ENCODE assay signal across 19 mouse cellular contexts in the genomic region with DNA sequence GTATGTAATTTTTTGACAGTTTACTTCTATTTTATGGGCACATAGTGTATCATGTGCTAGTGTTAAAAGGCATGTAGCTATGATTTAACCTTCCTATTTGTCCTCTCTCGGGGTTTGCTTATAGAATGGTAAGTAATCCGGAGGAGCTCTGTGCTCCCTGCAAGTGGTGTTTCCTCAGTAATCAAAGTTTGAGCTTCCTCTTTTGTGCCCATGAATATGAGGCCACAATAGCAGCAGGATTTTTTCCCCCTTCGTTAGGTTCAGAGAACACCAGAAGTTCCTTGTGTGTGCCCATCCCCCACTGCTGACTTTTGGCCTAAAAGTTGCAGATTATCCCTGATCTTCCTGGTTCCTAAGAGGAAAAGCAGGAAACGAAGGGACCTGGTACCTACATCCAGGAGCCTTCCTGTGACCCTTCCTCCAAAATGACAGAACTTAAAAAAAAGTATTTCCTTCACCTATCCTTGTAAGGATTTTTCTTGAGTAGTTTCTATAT.
A peak's percentile ranks its signal among the peaks of the same experiment; 100 is the strongest.
DNase-seq lines count a peak whose midpoint lies in the region; ATAC-seq and TF ChIP-seq lines count a peak whose summit lies in the region.
"Had no signal": no experiment of that assay in that cellular context is flagged by ENCODE, and none has a peak within 500 bp of the region (broad histone marks: within the 10 kb centered on the region; RNA-seq: fewer than 3 reads in every experiment).

No protein-coding gene starts in this region.

- H3K4me3 ChIP-seq in kidney, adult 2 months (ENCODE audit: insufficient read depth, low read depth, low read length): no peak overlapping the region
- H3K4me3 ChIP-seq in kidney, embryonic 15.5 days (replicated peaks): no peak overlapping the region
- H3K4me3 ChIP-seq: embryonic facial prominence, embryonic 12.5 days; forebrain, embryonic 15.5 days; heart, embryonic 12.5 days; hindbrain, embryonic 15.5 days had no signal

- no peak overlapping the region for H3K27ac ChIP-seq in kidney, adult 2 months (ENCODE audit: insufficient read depth, low read depth, low read length)
- H3K27ac ChIP-seq in kidney, embryonic 15.5 days: no peak overlapping the region
- H3K27ac ChIP-seq: embryonic facial prominence, embryonic 12.5 days; forebrain, embryonic 15.5 days; hindbrain, embryonic 15.5 days had no signal

- TF ChIP-seq POLR2A in kidney, adult 2 months (IDR thresholded peaks at IDR 0.05; ENCODE audit: low read depth, low read length): no peak

- 56% methylated on average over 4 of the region's 4 CpGs for WGBS in kidney, adult 2 months
- 69% methylated on average over 4 of the region's 4 CpGs for WGBS in kidney, embryonic 15.5 days

- no peaks in the 10 kb centered on the region for H3K27me3 ChIP-seq in kidney, adult 2 months (replicated peaks; ENCODE audit: control insufficient read depth, insufficient read depth, low read length)
- H3K27me3 ChIP-seq in kidney, embryonic 15.5 days: no peaks in the 10 kb centered on the region
- H3K27me3 ChIP-seq: embryonic facial prominence, embryonic 12.5 days; forebrain, embryonic 15.5 days; heart, embryonic 12.5 days; hindbrain, embryonic 15.5 days; Patski had no signal

- no peak for TF ChIP-seq CTCF in kidney, adult 2 months (conservative IDR thresholded peaks at IDR 0.05; ENCODE audit: insufficient read depth, insufficient read length, low read depth, low read length)

- H3K36me3 ChIP-seq in kidney, adult 2 months (ENCODE audit: control insufficient read depth, insufficient read depth, low read length): no peaks in the 10 kb centered on the region
- H3K36me3 ChIP-seq in kidney, embryonic 15.5 days: no peaks in the 10 kb centered on the region
- H3K36me3 ChIP-seq: embryonic facial prominence, embryonic 12.5 days; forebrain, embryonic 15.5 days; heart, embryonic 12.5 days; hindbrain, embryonic 15.5 days had no signal

- no peak overlapping the region for H3K9ac ChIP-seq in kidney, embryonic 15.5 days
- H3K9ac ChIP-seq: embryonic facial prominence, embryonic 12.5 days; forebrain, embryonic 15.5 days; heart, embryonic 12.5 days; hindbrain, embryonic 15.5 days had no signal

- H3K4me1 ChIP-seq in kidney, adult 2 months (ENCODE audit: control insufficient read depth, insufficient read depth, low read length): no peaks in the 10 kb centered on the region
- H3K4me1 ChIP-seq in kidney, embryonic 15.5 days: no peaks in the 10 kb centered on the region
- H3K4me1 ChIP-seq: embryonic facial prominence, embryonic 12.5 days; forebrain, embryonic 15.5 days; heart, embryonic 12.5 days; hindbrain, embryonic 15.5 days had no signal

- H3K9me3 ChIP-seq in kidney, embryonic 15.5 days (replicated peaks): no peaks in the 10 kb centered on the region
- H3K9me3 ChIP-seq: embryonic facial prominence, embryonic 12.5 days; forebrain, embryonic 15.5 days; heart, embryonic 12.5 days; hindbrain, embryonic 15.5 days had no signal

- H3K4me2 ChIP-seq in kidney, embryonic 15.5 days: no peak overlapping the region
- H3K4me2 ChIP-seq: embryonic facial prominence, embryonic 12.5 days; forebrain, embryonic 15.5 days; heart, embryonic 12.5 days; hindbrain, embryonic 15.5 days had no signal

- ATAC-seq in kidney, embryonic 15.5 days (replicated peaks; ENCODE audit: low FRiP score): no peak
- peak; percentile 54 for ATAC-seq in megakaryocyte, adult 5-6 weeks (ENCODE audit: poor library complexity, severe bottlenecking)
- ATAC-seq: activated CD4-positive, CD25-positive, alpha-beta regulatory T cell, adult 4 months; CD4-positive, CD25-positive, alpha-beta regulatory T cell, adult 4 months; forebrain, embryonic 15.5 days; Patski had no signal

- peak; percentile 16 for DNase-seq in kidney, adult 2 months
- peak; percentile 8 for DNase-seq in lung, postnatal 36 days
- no peak for DNase-seq in lung, postnatal 14 days
- DNase-seq in c-Kit-positive CD71-positive TER-119-positive erythroid progenitor cells, embryonic 14.5 days (ENCODE audit: low spot score): no peak
- no peak for DNase-seq in gastrocnemius, postnatal 10 days
- DNase-seq in cerebellum, adult 18-20 months: no peak
- DNase-seq: adrenal gland, postnatal 14 days; cerebellum, adult 8-10 months; cerebellum, postnatal 14 days; gastrocnemius, postnatal 14 days had no signal

Comparison
In these comparisons a context has a peak if more than half of its experiments do, and no peak if none do; other contexts are left out.
1. DNase-seq: peak in kidney, adult 2 months (single experiment) and lung, postnatal 36 days (single experiment); none in lung, postnatal 14 days (single experiment), c-Kit-positive CD71-positive TER-119-positive erythroid progenitor cells, embryonic 14.5 days (single experiment), gastrocnemius, postnatal 10 days (single experiment) and cerebellum, adult 18-20 months (0 of 2).